Mouse (Mus musculus) thymus, adult 2 months (tissue): Measurements from ENCODE around the gene Npr1. TPM values are rescaled to one million over a fixed set of nuclear protein-coding genes. Genes with fewer than 3 reads are reported as not detected.

Experiments used
- DNase-seq: peaks from one replicate; pipeline ENCODE4 v3.0.0; 2021
- H3K27ac ChIP-seq: fragments of 200-500 bp; 2 replicates; pipeline ENCODE4 v1.5.1; 2012; ENCODE audit warnings: low read length, control low read depth; ENCODE audit not compliant: control insufficient read depth, insufficient read depth
- H3K27me3 ChIP-seq: fragments of 200-500 bp; 2 replicates; pipeline ENCODE4 v1.6.1; 2012; ENCODE audit warnings: mild to moderate bottlenecking, low read length, moderate library complexity, mixed read lengths; ENCODE audit not compliant: control insufficient read depth, insufficient read depth
- H3K36me3 ChIP-seq: fragments of 200-500 bp; 2 replicates; pipeline ENCODE4 v1.6.1; 2012; ENCODE audit warnings: mild to moderate bottlenecking, low read length, moderate library complexity; ENCODE audit not compliant: control insufficient read depth, insufficient read depth
- H3K4me1 ChIP-seq: fragments of 200-500 bp; replicated peaks from 2 replicates; pipeline ENCODE4 v1.6.1; 2012; ENCODE audit warnings: low read length; ENCODE audit not compliant: control insufficient read depth, insufficient read depth
- H3K4me3 ChIP-seq: fragments of 200-500 bp; 2 replicates; pipeline ENCODE4 v1.5.1; 2012; ENCODE audit warnings: mild to moderate bottlenecking, low read length, control low read depth, moderate library complexity; ENCODE audit not compliant: control insufficient read depth, insufficient read depth
- CTCF ChIP-seq: fragments of 200-500 bp; IDR thresholded peaks from 2 replicates; pipeline ENCODE4 v1.5.1; 2012; ENCODE audit warnings: mild to moderate bottlenecking, control low read depth, low read length, moderate library complexity, borderline replicate concordance; ENCODE audit not compliant: control insufficient read depth, poor library complexity, insufficient read depth; ENCODE audit errors: extremely low read depth
- POLR2A ChIP-seq: fragments of 200-500 bp; IDR thresholded peaks from 2 replicates; pipeline ENCODE4 v1.6.1; 2012; ENCODE audit warnings: mild to moderate bottlenecking, low read length, control low read depth, moderate library complexity; ENCODE audit not compliant: control insufficient read depth, poor library complexity, insufficient read depth; ENCODE audit errors: extremely low read depth
- WGBS: fragments of 180-500 bp; shearing (Covaris S2); methylation state at CpG from one replicate; pipeline ENCODE4 v1.1.7; 2018; 5-methylcytosine and 5-hydroxymethylcytosine counted together
- polyA plus RNA-seq: library from polyadenylated mRNA; depleted of rRNA; stranded (reverse); fragments of >200 nt; gene quantifications from 2 replicates; pipeline ENCODE4 v1.2.3, GENCODE M21; 2012; rRNA removed

The Npr1 gene
- polyA plus RNA-seq, 1 experiment = 11.4 TPM

DNA sequence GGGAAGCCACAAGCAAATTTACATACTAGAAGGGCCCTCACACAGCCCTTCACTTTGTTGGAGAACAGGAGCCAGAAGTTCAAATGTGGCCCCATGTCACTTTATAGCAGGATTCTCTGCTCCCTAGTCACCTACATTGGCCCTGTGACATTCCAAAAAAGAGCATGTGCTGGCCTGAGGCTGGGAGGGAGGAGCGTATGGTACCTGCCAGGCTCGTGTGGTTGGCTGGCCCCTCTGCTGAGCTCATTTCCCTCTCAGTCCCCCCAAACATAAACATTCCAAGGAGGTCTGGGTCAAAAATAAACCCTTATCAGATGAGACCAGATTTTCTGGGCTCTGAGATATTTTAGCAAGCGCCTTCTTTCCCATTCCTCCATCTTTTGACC lies 52.7 kb downstream of the Npr1 start:
- no peak overlapping the region for H3K27ac ChIP-seq
- TF ChIP-seq CTCF = no peak
- no peak for DNase-seq
- no peak overlapping the region for H3K4me3 ChIP-seq
- H3K27me3 ChIP-seq = no peaks in the 10 kb centered on the region
- peaks cover 36% of the 10 kb centered on the region for H3K36me3 ChIP-seq
- H3K4me1 ChIP-seq = no peaks in the 10 kb centered on the region
- WGBS = 95% methylated on average over 3 of the region's 3 CpGs

GRCm38 (mm10) chr3:90412312-90413010 lies 53.2 kb downstream of the Npr1 start:
- no peak overlapping the region for H3K27ac ChIP-seq
- H3K36me3 ChIP-seq = peaks cover 38% of the 10 kb centered on the region
- 55% methylated on average over 5 of the region's 5 CpGs for WGBS
- H3K4me1 ChIP-seq = no peaks in the 10 kb centered on the region
- no peak overlapping the region for H3K4me3 ChIP-seq
- TF ChIP-seq CTCF (peak; percentile 77; the same call in 1 of the 2 replicates), POLR2A (no peak)
- H3K27me3 ChIP-seq = no peaks in the 10 kb centered on the region
- DNase-seq = peak; percentile 64

DNA sequence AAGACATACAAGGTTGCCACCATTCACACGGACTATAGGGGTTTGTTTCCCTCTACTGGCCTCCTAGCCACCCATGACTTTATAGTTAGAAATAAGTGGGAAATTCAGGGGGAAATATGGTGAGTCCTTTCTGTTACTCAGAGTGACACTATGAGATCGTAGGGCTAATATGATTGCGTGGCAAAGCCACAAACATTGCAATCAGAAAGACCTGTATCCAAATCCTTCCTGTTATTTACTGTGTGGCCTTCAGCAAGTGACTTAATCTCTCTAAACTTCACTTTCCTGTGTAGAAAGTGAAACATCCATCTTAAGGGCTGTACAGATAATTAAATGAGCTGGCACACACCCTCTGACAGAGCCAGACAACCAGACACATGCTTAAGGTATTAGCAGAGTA lies 56.9 kb downstream of the Npr1 start:
- Histone ChIP-seq H3K27ac (no peak overlapping the region), H3K27me3 (no peaks in the 10 kb centered on the region), H3K4me1 (no peaks in the 10 kb centered on the region), H3K36me3 (peaks cover 48% of the 10 kb centered on the region), H3K4me3 (no peak overlapping the region)
- WGBS = 72% methylated on average over 3 of the region's 3 CpGs
- DNase-seq = no peak
- TF ChIP-seq POLR2A = no peak
- no peak for TF ChIP-seq CTCF

- H3K27me3 ChIP-seq = no peaks in the 10 kb centered on the region
- TF ChIP-seq POLR2A (no peak), CTCF (no peak)
- peaks cover 62% of the 10 kb centered on the region for H3K36me3 ChIP-seq
- 98% methylated on average over 5 of the region's 5 CpGs for WGBS
- no peak overlapping the region for H3K4me3 ChIP-seq
- no peaks in the 10 kb centered on the region for H3K4me1 ChIP-seq
- H3K27ac ChIP-seq = no peak overlapping the region
- DNase-seq = no peak
Observed at GRCm38 (mm10) chr3:90406414-90406813, 59.3 kb downstream of the Npr1 start.

DNA sequence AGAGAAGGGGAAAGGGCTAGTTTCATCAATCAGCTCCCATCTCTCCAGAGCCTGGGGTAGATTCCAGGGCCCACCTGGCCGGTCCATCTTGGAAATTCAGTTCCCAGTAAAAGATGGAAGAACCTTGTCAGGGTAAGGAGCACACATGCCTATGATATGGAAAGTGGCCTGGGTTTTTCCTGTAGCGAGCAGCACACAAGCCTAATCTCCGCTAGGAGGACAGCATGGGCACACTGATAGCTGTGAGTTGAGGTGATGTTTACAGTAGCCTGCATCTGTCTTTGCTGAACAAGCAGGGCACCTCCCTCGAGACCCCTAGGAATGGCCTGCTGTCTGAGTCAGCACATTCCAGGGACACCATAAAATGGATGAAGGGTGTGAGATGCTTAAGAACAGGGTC lies 61.1 kb downstream of the Npr1 start:
- Histone ChIP-seq H3K4me1 (no peaks in the 10 kb centered on the region), H3K27ac (no peak overlapping the region), H3K4me3 (no peak overlapping the region), H3K36me3 (peaks cover 80% of the 10 kb centered on the region), H3K27me3 (no peaks in the 10 kb centered on the region)
- no peak for DNase-seq
- TF ChIP-seq POLR2A (no peak), CTCF (no peak)
- WGBS = over 99% methylated on average over 4 of the region's 4 CpGs

- H3K27me3 ChIP-seq = no peaks in the 10 kb centered on the region
- no peak for DNase-seq
- H3K4me1 ChIP-seq = no peaks in the 10 kb centered on the region
- H3K36me3 ChIP-seq = peaks cover 82% of the 10 kb centered on the region
- no peak for TF ChIP-seq CTCF
- no peak for TF ChIP-seq POLR2A
- 94% methylated on average over 3 of the region's 3 CpGs for WGBS
- H3K27ac ChIP-seq = no peak overlapping the region
- no peak overlapping the region for H3K4me3 ChIP-seq
Observed at GRCm38 (mm10) chr3:90404121-90404520, 61.5 kb downstream of the Npr1 start.

DNA sequence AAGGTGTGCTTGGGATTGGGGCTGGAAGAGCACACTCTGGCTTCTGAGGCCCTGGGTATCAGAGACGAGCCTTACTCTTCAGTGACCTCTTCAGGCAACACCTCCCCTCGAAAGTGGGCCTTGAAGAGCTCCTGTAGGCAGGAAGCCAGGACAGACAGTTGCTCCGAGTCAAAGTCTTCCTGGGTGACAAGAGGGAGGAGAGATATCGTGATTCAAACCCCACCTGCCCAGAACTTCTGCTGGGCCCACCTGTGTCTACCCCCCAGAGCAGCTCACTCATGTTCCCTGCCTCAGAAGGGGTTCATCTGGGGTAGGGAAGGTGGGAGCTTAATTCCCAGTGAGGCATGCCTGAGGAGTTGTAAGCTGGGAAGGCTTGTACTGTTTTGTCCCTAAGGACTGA lies 64.7 kb downstream of the Npr1 start:
- DNase-seq = no peak

More for the DNA sequence above, 64.7 kb downstream of the Npr1 start:
- Histone ChIP-seq H3K27ac (no peak overlapping the region), H3K36me3 (peaks cover 63% of the 10 kb centered on the region), H3K4me3 (no peak overlapping the region), H3K27me3 (no peaks in the 10 kb centered on the region), H3K4me1 (no peaks in the 10 kb centered on the region)
- no peak for TF ChIP-seq CTCF
- 92% methylated on average over 4 of the region's 4 CpGs for WGBS

Other genes with a start within 250 kb of the Npr1 start
- 84.4 and 91.7 TPM in 2 replicates for gene Jtb, start 234.3 kb downstream of the Npr1 start, polyA plus RNA-seq
- gene Creb3l4, start 222.4 kb downstream of the Npr1 start, polyA plus RNA-seq = 0.94 and 1.3 TPM in 2 replicates
- 68.5 and 69.2 TPM in 2 replicates for gene Slc39a1, start 217.7 kb downstream of the Npr1 start, polyA plus RNA-seq
- gene Crtc2, start 211.7 kb downstream of the Npr1 start, polyA plus RNA-seq = 151 and 161 TPM in 2 replicates
- gene Dennd4b, start 200.7 kb downstream of the Npr1 start, polyA plus RNA-seq = 163 and 182 TPM in 2 replicates
- gene Gatad2b, start 172.7 kb downstream of the Npr1 start, polyA plus RNA-seq = 69.8 and 77.6 TPM in 2 replicates
- gene Slc27a3, start 75.9 kb downstream of the Npr1 start, polyA plus RNA-seq = 15.0 and 21.2 TPM in 2 replicates
- gene Ints3, start 32.2 kb downstream of the Npr1 start, polyA plus RNA-seq = 46.2 and 47.4 TPM in 2 replicates
- gene Ilf2, start 10.3 kb upstream of the Npr1 start, polyA plus RNA-seq = 50.1 and 50.8 TPM in 2 replicates
- gene Snapin, start 25.2 kb upstream of the Npr1 start, polyA plus RNA-seq = 20.8 and 27.8 TPM in 2 replicates
- 91.0 and 94.5 TPM in 2 replicates for gene Chtop, start 43.6 kb upstream of the Npr1 start, polyA plus RNA-seq
- gene S100a1, start 48.5 kb upstream of the Npr1 start, polyA plus RNA-seq = 54.7 and 122 TPM in 2 replicates
- gene S100a13, start 48.6 kb upstream of the Npr1 start, polyA plus RNA-seq = 59.1 and 83.0 TPM in 2 replicates
- gene S100a14, start 61.0 kb upstream of the Npr1 start, polyA plus RNA-seq = 8.7 and 11.3 TPM in 2 replicates
- gene S100a16, start 71.4 kb upstream of the Npr1 start, polyA plus RNA-seq = 45.4 and 69.6 TPM in 2 replicates
- 7.4 and 14.0 TPM in 2 replicates for gene S100a3, start 94.7 kb upstream of the Npr1 start, polyA plus RNA-seq
- gene S100a2, start 124.4 kb upstream of the Npr1 start, polyA plus RNA-seq = not detected in 2 replicates
- not detected in 2 replicates for gene Gm42674, start 136.0 kb upstream of the Npr1 start, polyA plus RNA-seq
- 31.0 and 51.8 TPM in 2 replicates for gene S100a4, start 137.9 kb upstream of the Npr1 start, polyA plus RNA-seq
- not detected in 2 replicates for gene S100a5, start 142.7 kb upstream of the Npr1 start, polyA plus RNA-seq
- gene S100a6, start 147.0 kb upstream of the Npr1 start, polyA plus RNA-seq = 62.7 and 96.8 TPM in 2 replicates
- gene S100a7a, start 188.2 kb upstream of the Npr1 start, polyA plus RNA-seq = 0.32 and 0.42 TPM in 2 replicates
- gene S100a8, start 203.1 kb upstream of the Npr1 start, polyA plus RNA-seq = 13.3 and 13.8 TPM in 2 replicates
- 13.6 and 14.4 TPM in 2 replicates for gene S100a9, start 229.9 kb upstream of the Npr1 start, polyA plus RNA-seq